15 mouse cellular contexts compared by ENCODE assay signal in genomic region chr15:88885376-88885775, GRCm38 (mm10).
"Had no signal": no experiment of that assay in that cellular context is flagged by ENCODE, and none has a peak within 500 bp of the region (broad histone marks: within the 10 kb centered on the region; RNA-seq: fewer than 3 reads in every experiment).

No protein-coding gene starts in this region.

- H3K27me3 ChIP-seq: neural tube, embryonic 12.5 days; stomach, embryonic 15.5 days had no signal

- DNase-seq: retina, postnatal 1 day; right cerebral cortex, adult 18-20 months; right cerebral cortex, postnatal 25 days; right cerebral cortex, postnatal 4 days; spleen, adult 18-20 months; thymus, adult 18-20 months; thymus, adult 2 months; thymus, postnatal 14 days; thymus, postnatal 25 days; thymus, postnatal 36 days; thymus, postnatal 4 days had no signal

- H3K36me3 ChIP-seq: neural tube, embryonic 12.5 days; neural tube, embryonic 13.5 days; neural tube, embryonic 15.5 days; stomach, embryonic 15.5 days had no signal

- H3K4me3 ChIP-seq: neural tube, embryonic 12.5 days; neural tube, embryonic 13.5 days; neural tube, embryonic 15.5 days; stomach, embryonic 15.5 days had no signal
